Mouse (Mus musculus): ENCODE data around the gene Mrpl24. TPM values are rescaled to one million over a fixed set of nuclear protein-coding genes. Genes with fewer than 3 reads are reported as not detected.

Mrpl24 gene
- polyA plus RNA-seq, 1 experiment from 2014 or later, result 35.1 TPM

DNA sequence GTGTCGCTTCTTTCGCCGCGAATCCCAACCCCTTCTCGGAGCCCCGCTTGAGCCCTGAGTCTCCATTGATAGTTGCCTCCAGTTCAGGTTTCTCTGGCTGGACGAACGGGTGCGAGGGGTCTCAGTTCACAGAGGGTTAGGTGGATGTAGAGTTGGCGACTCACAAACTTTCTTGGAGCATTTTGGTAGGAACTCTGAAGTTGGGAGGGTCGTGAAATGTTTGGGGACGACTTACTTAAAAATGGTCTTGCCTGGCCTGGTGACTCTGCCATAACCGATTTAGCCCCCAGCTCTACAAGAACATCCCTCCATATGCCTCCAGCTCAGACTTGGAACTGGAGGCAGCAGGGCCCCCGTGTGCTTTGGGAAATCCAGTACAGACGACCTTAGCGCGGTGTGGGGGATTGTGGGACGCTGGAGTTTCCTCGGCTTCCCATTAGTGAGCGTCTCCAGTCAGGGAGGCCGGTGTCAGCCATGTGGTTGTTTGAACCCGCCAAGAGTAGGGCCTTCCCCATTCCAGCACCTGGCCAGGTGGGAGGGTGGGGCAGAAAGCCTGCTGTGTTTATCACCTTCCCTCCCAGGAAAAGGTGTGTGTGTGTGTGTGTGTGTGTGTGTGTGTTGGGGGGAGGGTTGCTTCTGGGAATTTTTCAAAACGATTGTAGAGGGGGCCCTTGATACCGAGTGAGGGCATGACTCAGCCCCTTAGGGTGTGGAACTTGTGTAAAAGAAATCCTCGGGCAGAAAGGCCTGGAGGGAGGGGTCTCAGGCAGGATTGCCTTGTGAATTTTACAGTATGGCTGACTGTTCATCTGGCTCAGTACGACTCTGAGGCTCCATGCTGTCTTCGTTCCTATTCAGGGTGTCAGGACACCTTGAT is 12.1 kb upstream of the Mrpl24 start:
- peaks cover 62% of the 10 kb centered on the region for H3K4me1 ChIP-seq (ENCODE audit: control insufficient read depth, low read depth, low read length)
- ATAC-seq (ENCODE audit: low read depth), result no peak
- whole genome bisulfite sequencing (ENCODE audit: insufficient replicate concordance), result under 1% methylated on average over 27 of the region's 27 CpGs
- H3K4me3 ChIP-seq (ENCODE audit: low read depth, low read length), result peak overlapping the region; percentile 99
- H3K36me3 ChIP-seq (ENCODE audit: control insufficient read depth, insufficient read depth), result no peaks in the 10 kb centered on the region
- peak overlapping the region; percentile 93 for H3K27ac ChIP-seq (ENCODE audit: low read length)
- no peaks in the 10 kb centered on the region for H3K27me3 ChIP-seq (ENCODE audit: control insufficient read depth, insufficient read depth, low read depth, low read length)
- H3K9me3 ChIP-seq (replicated peaks; ENCODE audit: control insufficient read depth, low read length), result no peaks in the 10 kb centered on the region
- H3K9ac ChIP-seq (ENCODE audit: low read depth, low read length), result peak overlapping the region; percentile 98
- peak overlapping the region; percentile 76 for H3K4me2 ChIP-seq (ENCODE audit: low read depth, low read length)

DNA sequence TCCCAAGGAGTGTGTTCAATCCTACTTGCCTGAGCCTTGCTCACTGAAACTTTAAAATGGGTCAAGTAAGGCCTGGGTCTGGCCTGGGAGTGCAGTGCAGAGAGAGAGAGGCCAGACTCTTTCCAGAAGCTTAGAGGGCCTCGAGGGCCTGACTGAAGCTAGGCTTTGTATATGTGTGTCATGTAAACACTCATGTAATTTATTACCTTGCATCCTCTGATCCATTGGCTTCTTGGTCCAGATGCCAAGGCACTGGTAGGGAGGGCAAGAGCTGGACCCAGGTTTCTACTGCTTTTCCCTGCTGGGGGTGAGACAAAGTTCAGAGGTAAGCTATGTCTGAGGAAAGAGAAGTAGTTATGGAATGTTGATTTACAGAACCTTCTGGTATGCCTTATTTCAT is 11.4 kb upstream of the Mrpl24 start:
- peaks cover 65% of the 10 kb centered on the region for H3K4me1 ChIP-seq (ENCODE audit: control insufficient read depth, low read depth, low read length)

DNA sequence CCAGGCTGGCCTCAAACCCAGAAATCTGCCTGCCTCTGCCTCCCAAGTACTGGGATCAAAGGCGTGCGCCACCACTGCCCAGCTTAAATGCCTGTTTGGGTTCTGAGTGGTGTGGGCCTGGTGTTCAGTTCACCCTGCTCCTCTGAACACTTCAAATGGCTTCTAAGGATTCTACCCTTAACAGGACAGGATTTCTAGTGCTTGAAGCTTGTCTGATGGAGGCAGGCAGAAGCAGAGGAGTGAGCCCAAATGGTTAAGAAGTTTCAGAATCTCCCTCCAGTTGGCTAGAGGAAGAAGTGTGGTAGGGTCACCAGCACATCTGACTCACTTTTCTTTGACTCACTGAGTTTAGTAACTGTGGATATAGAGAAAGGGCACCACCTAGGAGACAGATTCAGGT is 9.9 kb upstream of the Mrpl24 start:
- ATAC-seq (ENCODE audit: low read depth), result no peak
- H3K27ac ChIP-seq (ENCODE audit: low read length), result peak overlapping the region; percentile 80
- no peaks in the 10 kb centered on the region for H3K27me3 ChIP-seq (ENCODE audit: control insufficient read depth, insufficient read depth, low read depth, low read length)
- H3K9me3 ChIP-seq (replicated peaks; ENCODE audit: control insufficient read depth, low read length), result no peaks in the 10 kb centered on the region
- WGBS (ENCODE audit: insufficient replicate concordance), result 66% methylated on average over 2 of the region's 2 CpGs
- peak overlapping the region; percentile 49; the same call in 1 of the 2 replicates for H3K4me3 ChIP-seq (ENCODE audit: low read depth, low read length)
- peaks cover 74% of the 10 kb centered on the region for H3K4me1 ChIP-seq (ENCODE audit: control insufficient read depth, low read depth, low read length)
- H3K36me3 ChIP-seq (ENCODE audit: control insufficient read depth, insufficient read depth), result peaks cover 14% of the 10 kb centered on the region
- H3K4me2 ChIP-seq (ENCODE audit: low read depth, low read length), result peak overlapping the region; percentile 64
- H3K9ac ChIP-seq (ENCODE audit: low read depth, low read length), result peak overlapping the region; percentile 55; the same call in 1 of the 2 replicates

More for the DNA sequence above, 11.4 kb upstream of the Mrpl24 start:
- no peak for ATAC-seq (ENCODE audit: low read depth)
- Histone ChIP-seq H3K27ac (ENCODE audit: low read length) (peak overlapping the region; percentile 93), H3K9ac (ENCODE audit: low read depth, low read length) (peak overlapping the region; percentile 98), H3K4me3 (ENCODE audit: low read depth, low read length) (peak overlapping the region; percentile 99), H3K9me3 (replicated peaks; ENCODE audit: control insufficient read depth, low read length) (no peaks in the 10 kb centered on the region), H3K27me3 (ENCODE audit: control insufficient read depth, insufficient read depth, low read depth, low read length) (no peaks in the 10 kb centered on the region), H3K4me2 (ENCODE audit: low read depth, low read length) (peak overlapping the region; percentile 76), H3K36me3 (ENCODE audit: control insufficient read depth, insufficient read depth) (peaks cover under 1% of the 10 kb centered on the region; the same call in 1 of the 2 replicates)
- 0% methylated on average over 1 of the region's 1 CpGs for WGBS (ENCODE audit: insufficient replicate concordance)

DNA sequence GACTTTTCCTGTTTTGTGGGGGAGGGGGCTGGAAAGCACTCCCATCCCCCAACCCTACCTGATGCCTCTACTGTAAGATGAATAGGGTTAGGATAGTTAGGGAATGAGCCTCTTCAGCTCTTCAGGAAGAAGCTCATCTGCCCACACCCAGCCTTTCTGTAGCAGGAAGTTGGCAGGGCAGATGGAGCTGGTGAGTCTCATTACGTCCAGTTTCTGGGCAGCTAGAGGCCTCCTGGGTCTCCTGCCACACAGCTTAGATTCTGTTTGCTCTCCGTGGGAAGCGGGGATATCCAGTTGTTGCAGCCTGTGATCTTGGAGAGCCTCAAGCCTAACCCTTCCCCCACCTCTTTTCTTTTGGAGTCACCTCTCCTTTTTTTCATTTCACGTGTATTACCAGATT is 9.4 kb upstream of the Mrpl24 start:
- H3K27me3 ChIP-seq (ENCODE audit: control insufficient read depth, insufficient read depth, low read depth, low read length), result no peaks in the 10 kb centered on the region
- H3K4me3 ChIP-seq (ENCODE audit: low read depth, low read length), result peak overlapping the region; percentile 49
- H3K27ac ChIP-seq (ENCODE audit: low read length), result peak overlapping the region; percentile 80
- peak overlapping the region; percentile 55 for H3K9ac ChIP-seq (ENCODE audit: low read depth, low read length)
- H3K4me1 ChIP-seq (ENCODE audit: control insufficient read depth, low read depth, low read length), result peaks cover 75% of the 10 kb centered on the region
- ATAC-seq (ENCODE audit: low read depth), result no peak
- H3K36me3 ChIP-seq (ENCODE audit: control insufficient read depth, insufficient read depth), result peaks cover 19% of the 10 kb centered on the region
- peak overlapping the region; percentile 64 for H3K4me2 ChIP-seq (ENCODE audit: low read depth, low read length)
- WGBS (ENCODE audit: insufficient replicate concordance), result 14% methylated on average over 4 of the region's 4 CpGs
- H3K9me3 ChIP-seq (replicated peaks; ENCODE audit: control insufficient read depth, low read length), result no peaks in the 10 kb centered on the region

DNA sequence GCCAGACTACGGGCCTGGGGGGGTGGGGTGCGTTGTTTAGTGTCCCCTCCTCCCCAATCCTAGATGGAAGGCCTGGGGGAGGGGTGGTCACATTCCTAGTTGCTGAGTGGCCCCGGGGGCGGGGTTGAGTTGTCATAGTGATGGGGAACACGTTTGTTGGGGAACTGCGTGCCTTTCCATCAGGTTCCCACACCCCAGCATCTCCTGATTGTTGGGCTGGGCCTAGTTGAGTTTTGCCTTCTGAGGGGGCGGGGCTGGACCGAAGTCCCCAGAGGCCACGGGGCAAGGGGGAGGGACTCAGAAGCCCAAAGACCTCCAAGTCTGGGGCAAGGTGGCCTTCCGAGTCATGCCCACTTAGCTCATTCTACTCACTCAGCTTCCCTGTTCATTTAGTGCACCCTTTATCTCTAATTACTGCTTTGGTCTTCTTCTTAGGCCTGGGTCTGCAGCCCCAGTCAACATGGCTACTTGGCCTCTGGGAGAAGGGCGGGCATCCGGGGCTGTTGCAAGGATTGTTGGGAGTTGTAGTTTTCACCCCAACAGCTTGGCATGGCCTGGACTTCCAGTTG is 8.6 kb upstream of the Mrpl24 start:
- Histone ChIP-seq H3K27me3 (ENCODE audit: control insufficient read depth, insufficient read depth, low read depth, low read length) (no peaks in the 10 kb centered on the region), H3K4me1 (ENCODE audit: control insufficient read depth, low read depth, low read length) (peaks cover 69% of the 10 kb centered on the region), H3K9ac (ENCODE audit: low read depth, low read length) (peak overlapping the region; percentile 55), H3K36me3 (ENCODE audit: control insufficient read depth, insufficient read depth) (peaks cover 25% of the 10 kb centered on the region), H3K9me3 (replicated peaks; ENCODE audit: control insufficient read depth, low read length) (no peaks in the 10 kb centered on the region), H3K27ac (ENCODE audit: low read length) (peak overlapping the region; percentile 80), H3K4me2 (ENCODE audit: low read depth, low read length) (peak overlapping the region; percentile 64), H3K4me3 (ENCODE audit: low read depth, low read length) (peak overlapping the region; percentile 49)
- ATAC-seq (ENCODE audit: low read depth), result peak; percentile 35
- WGBS (ENCODE audit: insufficient replicate concordance), result 9% methylated on average over 12 of the region's 12 CpGs

DNA sequence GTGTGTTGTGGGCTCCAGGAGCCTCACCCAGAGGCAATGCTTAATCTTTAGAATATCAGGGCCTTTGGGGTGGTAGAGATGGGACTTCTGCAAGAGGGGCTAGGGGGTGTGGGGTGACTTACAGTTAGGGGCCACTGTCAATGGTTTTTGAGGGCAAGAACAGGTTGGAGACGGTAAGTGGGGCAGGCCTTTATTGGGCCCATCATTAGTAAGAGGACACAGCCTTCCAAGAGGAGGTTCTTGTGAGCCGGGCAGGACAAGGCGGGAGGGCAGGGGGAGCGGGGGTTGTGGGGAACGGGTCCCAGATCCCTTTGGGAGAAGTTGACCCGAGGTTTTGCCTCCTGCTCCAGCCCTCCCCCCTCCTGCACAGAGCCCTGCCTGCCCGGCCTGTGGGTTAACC is 5.8 kb upstream of the Mrpl24 start:
- Histone ChIP-seq H3K4me3 (ENCODE audit: low read depth, low read length) (no peak overlapping the region), H3K4me1 (ENCODE audit: control insufficient read depth, low read depth, low read length) (peaks cover 59% of the 10 kb centered on the region), H3K27ac (ENCODE audit: low read length) (peak overlapping the region; percentile 40; the same call in 1 of the 2 replicates), H3K27me3 (ENCODE audit: control insufficient read depth, insufficient read depth, low read depth, low read length) (no peaks in the 10 kb centered on the region), H3K9me3 (replicated peaks; ENCODE audit: control insufficient read depth, low read length) (no peaks in the 10 kb centered on the region), H3K9ac (ENCODE audit: low read depth, low read length) (no peak overlapping the region), H3K4me2 (ENCODE audit: low read depth, low read length) (peak overlapping the region; percentile 15; the same call in 1 of the 2 replicates), H3K36me3 (ENCODE audit: control insufficient read depth, insufficient read depth) (peaks cover 40% of the 10 kb centered on the region)
- no peak for ATAC-seq (ENCODE audit: low read depth)
- WGBS (ENCODE audit: insufficient replicate concordance), result 68% methylated on average over 7 of the region's 7 CpGs

DNA sequence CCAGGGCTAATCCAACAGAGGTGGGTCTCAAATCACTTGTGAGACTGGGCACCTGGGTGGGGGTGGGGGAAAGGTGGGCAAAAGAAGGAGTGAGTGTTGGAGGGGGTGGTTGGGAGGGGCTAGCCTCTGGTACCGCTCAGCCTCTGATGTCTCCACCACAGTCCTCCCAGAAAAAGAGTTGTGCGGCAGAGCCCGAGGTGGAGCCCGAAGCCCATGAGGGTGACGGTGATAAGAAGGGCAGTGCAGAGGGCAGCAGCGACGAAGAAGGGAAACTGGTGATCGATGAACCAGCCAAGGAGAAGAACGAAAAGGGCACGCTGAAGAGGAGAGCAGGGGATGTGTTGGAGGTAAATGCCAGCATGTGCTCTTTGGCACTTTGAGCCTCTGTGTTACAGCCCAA is 5.4 kb upstream of the Mrpl24 start:
- Histone ChIP-seq H3K27ac (ENCODE audit: low read length) (peak overlapping the region; percentile 40; the same call in 1 of the 2 replicates), H3K9me3 (replicated peaks; ENCODE audit: control insufficient read depth, low read length) (no peaks in the 10 kb centered on the region), H3K4me1 (ENCODE audit: control insufficient read depth, low read depth, low read length) (peaks cover 58% of the 10 kb centered on the region), H3K4me3 (ENCODE audit: low read depth, low read length) (no peak overlapping the region), H3K9ac (ENCODE audit: low read depth, low read length) (no peak overlapping the region), H3K4me2 (ENCODE audit: low read depth, low read length) (peak overlapping the region; percentile 15; the same call in 1 of the 2 replicates), H3K36me3 (ENCODE audit: control insufficient read depth, insufficient read depth) (peaks cover 40% of the 10 kb centered on the region), H3K27me3 (ENCODE audit: control insufficient read depth, insufficient read depth, low read depth, low read length) (no peaks in the 10 kb centered on the region)
- 46% methylated on average over 10 of the region's 10 CpGs for WGBS (ENCODE audit: insufficient replicate concordance)
- ATAC-seq (ENCODE audit: low read depth), result 0 out of 2 replicates have a peak, but pooled peaks have one; percentile 20

DNA sequence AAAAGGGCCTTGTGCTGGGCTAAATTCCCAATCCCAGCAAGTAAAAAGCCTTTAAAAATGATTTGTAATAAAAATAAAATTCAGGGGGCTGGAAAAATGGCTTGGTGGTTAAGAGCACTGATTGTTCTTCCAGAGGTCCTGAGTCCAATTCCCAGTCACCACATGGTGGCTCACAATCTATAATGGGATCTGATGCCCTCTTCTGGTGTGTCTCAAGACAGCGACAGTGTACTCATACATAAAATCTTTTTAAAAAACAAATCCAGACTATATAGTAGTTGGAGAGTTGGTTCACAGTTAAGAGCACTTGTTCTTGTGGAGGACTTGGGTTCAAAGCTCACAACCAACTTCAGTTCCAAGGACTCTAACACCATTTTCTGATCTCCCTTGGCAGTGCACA is 2.3 kb upstream of the Mrpl24 start:
- Histone ChIP-seq H3K9ac (ENCODE audit: low read depth, low read length) (no peak overlapping the region), H3K36me3 (ENCODE audit: control insufficient read depth, insufficient read depth) (peaks cover 41% of the 10 kb centered on the region), H3K4me3 (ENCODE audit: low read depth, low read length) (no peak overlapping the region), H3K4me1 (ENCODE audit: control insufficient read depth, low read depth, low read length) (peaks cover 36% of the 10 kb centered on the region), H3K9me3 (replicated peaks; ENCODE audit: control insufficient read depth, low read length) (no peaks in the 10 kb centered on the region), H3K27me3 (ENCODE audit: control insufficient read depth, insufficient read depth, low read depth, low read length) (no peaks in the 10 kb centered on the region), H3K4me2 (ENCODE audit: low read depth, low read length) (no peak overlapping the region), H3K27ac (ENCODE audit: low read length) (no peak overlapping the region)
- ATAC-seq (ENCODE audit: low read depth), result no peak
- WGBS (ENCODE audit: insufficient replicate concordance), result 79% methylated on average over 1 of the region's 1 CpGs

DNA sequence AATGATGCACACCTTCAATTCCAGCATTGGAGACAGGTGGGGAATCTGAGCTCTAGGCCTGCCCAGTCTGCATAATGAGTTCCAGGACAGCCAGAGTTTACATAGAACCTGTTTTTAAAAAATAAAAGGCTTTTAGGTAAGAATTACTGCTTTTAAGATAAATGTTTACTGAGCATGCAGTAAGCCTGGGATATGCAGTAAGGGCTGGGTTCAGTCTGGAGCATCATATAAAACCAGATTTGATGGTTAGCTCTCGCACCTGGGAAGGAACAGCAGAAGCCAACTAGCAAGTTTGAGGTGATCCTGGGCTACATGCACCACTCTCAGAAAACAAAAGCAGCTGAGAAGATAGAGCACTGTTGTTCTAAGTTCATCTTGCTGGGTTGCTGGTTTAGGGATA is 755 bp upstream of the Mrpl24 start:
- 85% methylated on average over 1 of the region's 1 CpGs for WGBS (ENCODE audit: insufficient replicate concordance)
- Histone ChIP-seq H3K36me3 (ENCODE audit: control insufficient read depth, insufficient read depth) (peaks cover 47% of the 10 kb centered on the region), H3K4me1 (ENCODE audit: control insufficient read depth, low read depth, low read length) (peaks cover 22% of the 10 kb centered on the region), H3K4me3 (ENCODE audit: low read depth, low read length) (no peak overlapping the region), H3K27ac (ENCODE audit: low read length) (peak overlapping the region; percentile 84), H3K4me2 (ENCODE audit: low read depth, low read length) (peak overlapping the region; percentile 84), H3K9ac (ENCODE audit: low read depth, low read length) (no peak overlapping the region), H3K9me3 (replicated peaks; ENCODE audit: control insufficient read depth, low read length) (no peaks in the 10 kb centered on the region), H3K27me3 (ENCODE audit: control insufficient read depth, insufficient read depth, low read depth, low read length) (no peaks in the 10 kb centered on the region)
- ATAC-seq (ENCODE audit: low read depth), result no peak

Data from liver, embryonic 16.5 days (tissue).